Mouse (Mus musculus) olfactory bulb, adult 2 months (tissue): ENCODE results near the gene Qk.

Source experiments
- CTCF ChIP-seq: fragments of 200-500 bp; IDR thresholded peaks from 2 replicates; pipeline ENCODE4 v1.5.1; 2012; ENCODE audit warnings: low read depth, mild to moderate bottlenecking, low read length, moderate library complexity; ENCODE audit not compliant: insufficient read depth
- POLR2A ChIP-seq: fragments of 200-500 bp; IDR thresholded peaks from 2 replicates; pipeline ENCODE4 v1.6.1; 2012; ENCODE audit warnings: mild to moderate bottlenecking, low read depth, low read length, moderate library complexity; ENCODE audit not compliant: insufficient read depth

DNA sequence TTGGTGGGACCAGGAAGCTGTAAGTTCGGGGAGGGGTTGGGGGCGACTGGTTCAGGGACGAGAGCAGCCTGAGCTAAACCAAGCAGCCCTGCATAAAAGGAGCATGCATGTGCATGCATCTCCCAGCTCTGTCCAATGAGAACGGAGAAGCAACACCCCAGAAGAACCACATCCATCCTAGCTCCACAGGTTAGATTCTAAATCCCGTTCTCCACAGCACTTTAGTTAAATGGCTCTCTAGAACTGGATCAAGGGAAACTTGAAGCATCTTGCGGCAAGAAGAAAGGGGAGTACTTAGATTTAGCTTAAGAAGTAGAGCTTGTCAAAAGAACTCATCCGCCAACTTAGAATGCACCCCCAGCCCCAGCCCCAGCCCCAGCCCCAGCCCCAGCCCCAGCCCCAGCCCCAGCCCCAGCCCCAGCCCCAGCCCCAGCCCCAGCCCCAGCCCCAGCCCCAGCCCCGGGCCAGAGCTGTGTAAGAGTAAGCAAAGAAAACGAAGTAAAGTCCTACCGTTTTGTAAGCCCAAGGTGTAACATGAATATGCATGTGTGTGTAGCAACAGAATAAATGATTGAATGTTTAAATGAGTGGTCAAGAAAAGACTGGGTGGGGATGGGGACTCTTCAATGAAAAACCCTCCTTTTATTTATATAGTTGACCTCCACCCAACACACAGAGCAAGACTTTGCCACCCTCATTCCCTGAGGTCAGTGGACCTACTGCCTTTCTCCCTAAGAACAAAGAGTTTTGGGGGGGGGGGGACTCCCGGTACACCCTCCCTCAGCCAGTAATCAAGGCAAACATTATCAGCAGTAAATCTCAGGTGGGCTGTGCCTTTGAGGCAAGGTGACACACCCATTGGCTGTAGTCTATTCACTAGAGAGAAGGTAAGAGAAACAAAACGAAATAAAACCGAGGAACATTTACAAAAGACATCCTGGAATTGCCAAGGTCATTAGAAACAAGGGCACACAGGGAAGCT, 46.1 kb upstream of the Qk start:
- TF ChIP-seq POLR2A: no peak
- no peak for TF ChIP-seq CTCF
